Mouse (Mus musculus): ENCODE measurements around the gene Fabp1. TPM values are rescaled to one million over a fixed set of nuclear protein-coding genes. Genes with fewer than 3 reads are reported as not detected.
A peak's percentile ranks its signal among the peaks of the same experiment; 100 is the strongest.

The Fabp1 gene
- polyA plus RNA-seq, 1 experiment: 8.3 TPM

GRCm38 (mm10) chr6:71193151-71193740 is 6.4 kb upstream of the Fabp1 start:
- 64% methylated on average over 6 of the region's 6 CpGs for WGBS
- Histone ChIP-seq H3K4me3 (ENCODE audit: insufficient read depth, low read depth, low read length) (no peak overlapping the region), H3K27me3 (replicated peaks; ENCODE audit: control insufficient read depth, insufficient read depth, low read length) (no peaks in the 10 kb centered on the region), H3K27ac (ENCODE audit: insufficient read depth, low read depth, low read length) (no peak overlapping the region), H3K36me3 (ENCODE audit: control insufficient read depth, insufficient read depth, low read length) (no peaks in the 10 kb centered on the region), H3K4me1 (ENCODE audit: control insufficient read depth, insufficient read depth, low read length) (no peaks in the 10 kb centered on the region)
- no peak for TF ChIP-seq POLR2A (IDR thresholded peaks at IDR 0.05; ENCODE audit: low read depth, low read length)
- no peak for TF ChIP-seq CTCF (conservative IDR thresholded peaks at IDR 0.05; ENCODE audit: insufficient read depth, insufficient read length, low read depth, low read length)
- peak; percentile 51 for DNase-seq

- Histone ChIP-seq H3K4me3 (ENCODE audit: insufficient read depth, low read depth, low read length) (no peak overlapping the region), H3K36me3 (ENCODE audit: control insufficient read depth, insufficient read depth, low read length) (no peaks in the 10 kb centered on the region), H3K27ac (ENCODE audit: insufficient read depth, low read depth, low read length) (no peak overlapping the region), H3K4me1 (ENCODE audit: control insufficient read depth, insufficient read depth, low read length) (no peaks in the 10 kb centered on the region; the same call in 1 of the 2 replicates), H3K27me3 (replicated peaks; ENCODE audit: control insufficient read depth, insufficient read depth, low read length) (no peaks in the 10 kb centered on the region)
- no peak for DNase-seq
- TF ChIP-seq CTCF (conservative IDR thresholded peaks at IDR 0.05; ENCODE audit: insufficient read depth, insufficient read length, low read depth, low read length) (no peak), POLR2A (IDR thresholded peaks at IDR 0.05; ENCODE audit: low read depth, low read length) (no peak)
Observed at GRCm38 (mm10) chr6:71196107-71196506, 3.5 kb upstream of the Fabp1 start.

GRCm38 (mm10) chr6:71197636-71198535 is 1.7 kb upstream of the Fabp1 start:
- Histone ChIP-seq H3K27me3 (replicated peaks; ENCODE audit: control insufficient read depth, insufficient read depth, low read length) (no peaks in the 10 kb centered on the region), H3K4me1 (ENCODE audit: control insufficient read depth, insufficient read depth, low read length) (no peaks in the 10 kb centered on the region; the same call in 1 of the 2 replicates), H3K4me3 (ENCODE audit: insufficient read depth, low read depth, low read length) (no peak overlapping the region), H3K27ac (ENCODE audit: insufficient read depth, low read depth, low read length) (no peak overlapping the region), H3K36me3 (ENCODE audit: control insufficient read depth, insufficient read depth, low read length) (no peaks in the 10 kb centered on the region)
- no peak for DNase-seq
- TF ChIP-seq POLR2A (IDR thresholded peaks at IDR 0.05; ENCODE audit: low read depth, low read length): no peak
- TF ChIP-seq CTCF (conservative IDR thresholded peaks at IDR 0.05; ENCODE audit: insufficient read depth, insufficient read length, low read depth, low read length): no peak
- 90% methylated on average over 13 of the region's 13 CpGs for WGBS

- Histone ChIP-seq H3K27ac (ENCODE audit: insufficient read depth, low read depth, low read length) (no peak overlapping the region), H3K4me1 (ENCODE audit: control insufficient read depth, insufficient read depth, low read length) (no peaks in the 10 kb centered on the region; the same call in 1 of the 2 replicates), H3K36me3 (ENCODE audit: control insufficient read depth, insufficient read depth, low read length) (no peaks in the 10 kb centered on the region), H3K4me3 (ENCODE audit: insufficient read depth, low read depth, low read length) (no peak overlapping the region), H3K27me3 (replicated peaks; ENCODE audit: control insufficient read depth, insufficient read depth, low read length) (no peaks in the 10 kb centered on the region)
- DNase-seq: no peak
- TF ChIP-seq POLR2A (IDR thresholded peaks at IDR 0.05; ENCODE audit: low read depth, low read length): no peak
- no peak for TF ChIP-seq CTCF (conservative IDR thresholded peaks at IDR 0.05; ENCODE audit: insufficient read depth, insufficient read length, low read depth, low read length)
- WGBS: 75% methylated on average over 5 of the region's 5 CpGs
Observed at GRCm38 (mm10) chr6:71201925-71202324, 2.3 kb downstream of the Fabp1 start.

- no peak overlapping the region for H3K4me3 ChIP-seq (ENCODE audit: insufficient read depth, low read depth, low read length)
- H3K36me3 ChIP-seq (ENCODE audit: control insufficient read depth, insufficient read depth, low read length): no peaks in the 10 kb centered on the region
- 73% methylated on average over 5 of the region's 5 CpGs for WGBS
- no peak for DNase-seq
- TF ChIP-seq POLR2A (IDR thresholded peaks at IDR 0.05; ENCODE audit: low read depth, low read length): no peak
- TF ChIP-seq CTCF (conservative IDR thresholded peaks at IDR 0.05; ENCODE audit: insufficient read depth, insufficient read length, low read depth, low read length): no peak
- H3K27ac ChIP-seq (ENCODE audit: insufficient read depth, low read depth, low read length): no peak overlapping the region
- H3K27me3 ChIP-seq (replicated peaks; ENCODE audit: control insufficient read depth, insufficient read depth, low read length): no peaks in the 10 kb centered on the region
- H3K4me1 ChIP-seq (ENCODE audit: control insufficient read depth, insufficient read depth, low read length): no peaks in the 10 kb centered on the region; the same call in 1 of the 2 replicates
Observed at GRCm38 (mm10) chr6:71203674-71204073, 4.0 kb downstream of the Fabp1 start.

- Histone ChIP-seq H3K36me3 (ENCODE audit: control insufficient read depth, insufficient read depth, low read length) (no peaks in the 10 kb centered on the region), H3K4me1 (ENCODE audit: control insufficient read depth, insufficient read depth, low read length) (no peaks in the 10 kb centered on the region; the same call in 1 of the 2 replicates), H3K4me3 (ENCODE audit: insufficient read depth, low read depth, low read length) (no peak overlapping the region), H3K27me3 (replicated peaks; ENCODE audit: control insufficient read depth, insufficient read depth, low read length) (no peaks in the 10 kb centered on the region), H3K27ac (ENCODE audit: insufficient read depth, low read depth, low read length) (no peak overlapping the region)
- TF ChIP-seq CTCF (conservative IDR thresholded peaks at IDR 0.05; ENCODE audit: insufficient read depth, insufficient read length, low read depth, low read length): no peak
- no peak for TF ChIP-seq POLR2A (IDR thresholded peaks at IDR 0.05; ENCODE audit: low read depth, low read length)
- no peak for DNase-seq
- WGBS: 74% methylated on average over 8 of the region's 8 CpGs
Observed at GRCm38 (mm10) chr6:71204166-71204565, 4.5 kb downstream of the Fabp1 start.

- TF ChIP-seq POLR2A (IDR thresholded peaks at IDR 0.05; ENCODE audit: low read depth, low read length) (no peak), CTCF (conservative IDR thresholded peaks at IDR 0.05; ENCODE audit: insufficient read depth, insufficient read length, low read depth, low read length) (no peak)
- Histone ChIP-seq H3K4me1 (ENCODE audit: control insufficient read depth, insufficient read depth, low read length) (no peaks in the 10 kb centered on the region), H3K4me3 (ENCODE audit: insufficient read depth, low read depth, low read length) (no peak overlapping the region), H3K27ac (ENCODE audit: insufficient read depth, low read depth, low read length) (no peak overlapping the region), H3K27me3 (replicated peaks; ENCODE audit: control insufficient read depth, insufficient read depth, low read length) (no peaks in the 10 kb centered on the region), H3K36me3 (ENCODE audit: control insufficient read depth, insufficient read depth, low read length) (no peaks in the 10 kb centered on the region)
- DNase-seq: no peak
- WGBS: 78% methylated on average over 2 of the region's 2 CpGs
Observed at GRCm38 (mm10) chr6:71208691-71209090, 9.1 kb downstream of the Fabp1 start.

All from kidney, adult 2 months (tissue).